Comparison of ENCODE assay signal across 9 mouse cellular contexts in the genomic region with DNA sequence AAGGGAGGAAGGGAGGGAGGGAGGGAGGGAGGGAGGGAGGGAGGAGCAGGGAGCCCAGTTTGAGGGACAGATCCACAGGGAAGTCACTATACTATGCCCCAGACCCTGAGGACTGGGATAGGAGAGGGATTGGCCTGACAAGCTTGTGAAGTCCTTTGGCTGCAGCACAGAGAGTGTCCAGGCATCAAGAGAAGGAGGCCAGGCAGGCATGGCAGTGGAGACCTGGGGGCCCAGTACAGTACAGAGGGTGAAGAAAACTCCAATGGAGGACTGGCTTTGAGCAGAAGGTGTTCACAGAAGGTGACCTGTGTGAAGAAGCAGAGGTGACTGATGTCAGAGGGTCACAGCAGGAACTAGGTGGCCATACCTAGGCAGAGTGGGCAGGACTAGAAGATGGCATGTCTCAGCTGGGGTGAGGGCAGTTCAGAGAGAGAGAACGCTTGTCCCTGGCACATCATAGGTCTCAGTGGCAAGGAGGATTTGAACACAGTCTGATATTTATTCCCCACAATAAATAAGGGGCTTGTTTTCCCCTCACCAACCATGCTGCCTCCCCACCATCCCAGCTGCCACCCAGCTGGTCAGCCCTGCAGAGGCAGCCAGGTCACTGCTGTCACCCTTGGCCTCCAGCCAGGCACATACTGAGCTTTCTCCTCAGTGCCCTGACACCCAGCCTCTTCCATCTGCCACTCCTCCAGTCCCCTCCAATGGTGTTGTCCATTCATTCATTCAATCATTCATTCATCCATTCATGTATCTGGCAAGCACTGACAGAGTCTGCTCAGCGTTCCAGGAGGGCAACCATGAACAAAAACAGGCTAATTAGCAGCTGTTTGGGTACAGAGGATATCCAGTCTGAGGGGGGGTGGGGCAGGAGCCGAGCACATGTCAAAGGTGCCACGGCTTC. TPM values are rescaled to one million over a fixed set of nuclear protein-coding genes. Genes with fewer than 3 reads are reported as not detected.
DNase-seq lines count a peak whose midpoint lies in the region; ATAC-seq and TF ChIP-seq lines count a peak whose summit lies in the region.
"Had no signal": no experiment of that assay in that cellular context is flagged by ENCODE, and none has a peak within 500 bp of the region (broad histone marks: within the 10 kb centered on the region; RNA-seq: fewer than 3 reads in every experiment).

No protein-coding gene starts in this region.

- no peak overlapping the region for H3K4me3 ChIP-seq in limb, embryonic 14.5 days (replicated peaks; ENCODE audit: low read length)
- H3K4me3 ChIP-seq in limb, embryonic 10.5 days, result no peak overlapping the region
- no peak overlapping the region for H3K4me3 ChIP-seq in embryonic facial prominence, embryonic 14.5 days (ENCODE audit: low read depth, low read length)
- H3K4me3 ChIP-seq in intestine, embryonic 16.5 days (ENCODE audit: low read length), result no peak overlapping the region
- H3K4me3 ChIP-seq: embryonic facial prominence, embryonic 15.5 days had no signal

- no peaks in the 10 kb centered on the region for H3K9me3 ChIP-seq in limb, embryonic 14.5 days (ENCODE audit: control insufficient read depth, low read length)
- no peaks in the 10 kb centered on the region for H3K9me3 ChIP-seq in limb, embryonic 10.5 days (replicated peaks)
- no peaks in the 10 kb centered on the region for H3K9me3 ChIP-seq in embryonic facial prominence, embryonic 14.5 days (ENCODE audit: control insufficient read depth, low read length)
- H3K9me3 ChIP-seq in intestine, embryonic 16.5 days (ENCODE audit: control insufficient read depth, low read length), result no peaks in the 10 kb centered on the region
- H3K9me3 ChIP-seq: embryonic facial prominence, embryonic 15.5 days had no signal

- no peak overlapping the region for H3K9ac ChIP-seq in limb, embryonic 14.5 days (ENCODE audit: low read depth, low read length, severe bottlenecking)
- no peak overlapping the region for H3K9ac ChIP-seq in embryonic facial prominence, embryonic 14.5 days (ENCODE audit: low read depth, low read length)
- H3K9ac ChIP-seq in intestine, embryonic 16.5 days (ENCODE audit: low read depth, low read length), result no peak overlapping the region
- H3K9ac ChIP-seq: embryonic facial prominence, embryonic 15.5 days had no signal

- WGBS in limb, embryonic 14.5 days, result 52% methylated on average over 4 of the region's 4 CpGs
- 56% methylated on average over 4 of the region's 4 CpGs for WGBS in limb, embryonic 10.5 days
- WGBS in embryonic facial prominence, embryonic 14.5 days, result 49% methylated on average over 4 of the region's 4 CpGs
- WGBS in intestine, embryonic 16.5 days, result 69% methylated on average over 4 of the region's 4 CpGs

- no peaks in the 10 kb centered on the region for H3K4me1 ChIP-seq in limb, embryonic 14.5 days (ENCODE audit: control insufficient read depth, insufficient read depth, low read length)
- H3K4me1 ChIP-seq in limb, embryonic 10.5 days, result peaks cover 18% of the 10 kb centered on the region
- no peaks in the 10 kb centered on the region for H3K4me1 ChIP-seq in embryonic facial prominence, embryonic 14.5 days (ENCODE audit: control insufficient read depth, insufficient read depth, low read length)
- H3K4me1 ChIP-seq in intestine, embryonic 16.5 days (ENCODE audit: control insufficient read depth, insufficient read depth, low read length), result no peaks in the 10 kb centered on the region
- H3K4me1 ChIP-seq: embryonic facial prominence, embryonic 15.5 days had no signal

- no peaks in the 10 kb centered on the region for H3K27me3 ChIP-seq in limb, embryonic 14.5 days (ENCODE audit: control insufficient read depth, insufficient read depth, low read length)
- H3K27me3 ChIP-seq in limb, embryonic 10.5 days (ENCODE audit: low read depth, poor library complexity, severe bottlenecking), result 0 out of 2 replicates have a peak, but pooled peaks cover 6% of the 10 kb centered on the region
- no peaks in the 10 kb centered on the region for H3K27me3 ChIP-seq in embryonic facial prominence, embryonic 14.5 days (replicated peaks; ENCODE audit: control insufficient read depth, insufficient read depth, low read length)
- no peaks in the 10 kb centered on the region for H3K27me3 ChIP-seq in intestine, embryonic 16.5 days (replicated peaks; ENCODE audit: control insufficient read depth, insufficient read depth, low read length)
- H3K27me3 ChIP-seq: embryonic facial prominence, embryonic 15.5 days had no signal

- H3K36me3 ChIP-seq in limb, embryonic 14.5 days (ENCODE audit: control insufficient read depth, insufficient read depth, low read length), result no peaks in the 10 kb centered on the region
- H3K36me3 ChIP-seq in limb, embryonic 10.5 days, result no peaks in the 10 kb centered on the region
- H3K36me3 ChIP-seq in embryonic facial prominence, embryonic 14.5 days (ENCODE audit: control insufficient read depth, insufficient read depth, low read length), result no peaks in the 10 kb centered on the region
- no peaks in the 10 kb centered on the region for H3K36me3 ChIP-seq in intestine, embryonic 16.5 days (ENCODE audit: control insufficient read depth, insufficient read depth, low read length)
- H3K36me3 ChIP-seq: embryonic facial prominence, embryonic 15.5 days had no signal

- DNase-seq in limb, embryonic 14.5 days (ENCODE audit: low spot score), result peak; percentile 7
- no peak for DNase-seq in limb, embryonic 10.5 days (ENCODE audit: low spot score)
- peak; percentile 32 for DNase-seq in embryonic facial prominence, embryonic 14.5 days (ENCODE audit: low spot score)
- peak; percentile 17 for DNase-seq in kidney, postnatal 14 days
- DNase-seq in lung, postnatal 14 days, result peak; percentile 60
- DNase-seq in telencephalon, adult 2 months (ENCODE audit: low read depth, low spot score), result peak; percentile 55

- TF ChIP-seq POLR2A in limb, embryonic 14.5 days (IDR thresholded peaks at IDR 0.05; ENCODE audit: borderline replicate concordance, extremely low read depth, insufficient read depth, insufficient read length), result no peak

- H3K27ac ChIP-seq in limb, embryonic 14.5 days (replicated peaks; ENCODE audit: low read depth, low read length), result no peak overlapping the region
- no peak overlapping the region for H3K27ac ChIP-seq in limb, embryonic 10.5 days
- no peak overlapping the region for H3K27ac ChIP-seq in embryonic facial prominence, embryonic 14.5 days (replicated peaks; ENCODE audit: low read depth, low read length)
- no peak overlapping the region for H3K27ac ChIP-seq in intestine, embryonic 16.5 days (ENCODE audit: low read length)
- H3K27ac ChIP-seq: embryonic facial prominence, embryonic 15.5 days had no signal

- H3K4me2 ChIP-seq in limb, embryonic 14.5 days (replicated peaks; ENCODE audit: low read depth, low read length, severe bottlenecking), result no peak overlapping the region
- no peak overlapping the region for H3K4me2 ChIP-seq in embryonic facial prominence, embryonic 14.5 days (ENCODE audit: low read depth, low read length)
- H3K4me2 ChIP-seq in intestine, embryonic 16.5 days (ENCODE audit: low read depth, low read length), result no peak overlapping the region
- H3K4me2 ChIP-seq: embryonic facial prominence, embryonic 15.5 days had no signal

- no peak for ATAC-seq in limb, embryonic 14.5 days (ENCODE audit: low FRiP score, low read depth)
- ATAC-seq in embryonic facial prominence, embryonic 14.5 days (ENCODE audit: low read depth), result peak; percentile 67; the same call in 1 of the 2 replicates
- no peak for ATAC-seq in intestine, embryonic 16.5 days
- no peak for ATAC-seq in inflammation-experienced regulatory T-cells, adult 6 months

RNA-seq across cellular contexts. Expression of a gene that starts 36.9 kb away (rescaled TPM):
- 0.43 and 0.73 TPM in 2 replicates for polyA plus RNA-seq in limb, embryonic 14.5 days (2012; rRNA removed)
- polyA plus RNA-seq in limb, embryonic 14.5 days (2014; fragmentation: Nextera tagmentation; extraction: Ambion mirVana), result 0.34 and 0.88 TPM in 2 replicates
- polyA plus RNA-seq in limb, embryonic 10.5 days (2016; fragmentation: Nextera tagmentation; extraction: Ambion mirVana), result 0.15 TPM in 1 of 2 replicates, not detected in the other
- polyA plus RNA-seq in embryonic facial prominence, embryonic 14.5 days (2014; fragmentation: Nextera tagmentation; extraction: Ambion mirVana), result 1.1 and 1.4 TPM in 2 replicates
- 0.26 and 0.28 TPM in 2 replicates for polyA plus RNA-seq in intestine, embryonic 16.5 days (2015; fragmentation: Nextera tagmentation; extraction: Ambion mirVana)
- under 1 TPM; 0.28 to 0.52 (median 0.45) TPM for polyA plus RNA-seq in inflammation-experienced regulatory T-cells, adult 6 months (2017; shearing (Covaris generic))
